Mouse (Mus musculus) layer of hippocampus, adult 11-12 months (tissue): ENCODE measurements around the gene Gbp8.
"Not testable (repeated sequence)": the region's sequence is repeated elsewhere in the genome, so short reads cannot be mapped to it uniquely, and the experiment has no call there.

ENCODE experiments used
- DNase-seq: peaks from one replicate; pipeline ENCODE4 v3.0.0; 2022; ENCODE audit warnings: low spot score

The Gbp8 gene

GRCm38 (mm10) chr5:105139409-105140088, at the start of gene Gbp8, which contains the start of the genes Gbp9 and Gbp4:
TSS of gene Gbp8 (minus strand) at chr5:105139540.
TSS of gene Gbp9 (minus strand) at chr5:105139539.
TSS of gene Gbp4 (minus strand) at chr5:105139586.
- not testable (repeated sequence) for DNase-seq

GRCm38 (mm10) chr5:105181446-105181845, 42.1 kb upstream of the Gbp8 start:
- no peak for DNase-seq

GRCm38 (mm10) chr5:105156582-105156981, 17.2 kb upstream of the Gbp8 start:
- no peak for DNase-seq

GRCm38 (mm10) chr5:105154049-105154448, 14.7 kb upstream of the Gbp8 start:
- no peak for DNase-seq

GRCm38 (mm10) chr5:105148062-105148461, 8.7 kb upstream of the Gbp8 start:
- not testable (repeated sequence) for DNase-seq

- no peak for DNase-seq
These were observed 7.1 kb upstream of the Gbp8 start for GRCm38 (mm10) chr5:105146447-105146846.

GRCm38 (mm10) chr5:105145731-105146130, 6.4 kb upstream of the Gbp8 start:
- not testable (repeated sequence) for DNase-seq

GRCm38 (mm10) chr5:105140089-105140810, 910 bp upstream of the Gbp8 start:
- not testable (repeated sequence) for DNase-seq

- no peak for DNase-seq
These were observed 434 bp downstream of the Gbp8 start for GRCm38 (mm10) chr5:105138906-105139305.

GRCm38 (mm10) chr5:105136706-105137304, 2.5 kb downstream of the Gbp8 start:
- DNase-seq: not testable (repeated sequence)

GRCm38 (mm10) chr5:105121731-105122130, 17.6 kb downstream of the Gbp8 start:
- not testable (repeated sequence) for DNase-seq

- DNase-seq: no peak
These were observed 23.6 kb downstream of the Gbp8 start for GRCm38 (mm10) chr5:105115740-105116139.

GRCm38 (mm10) chr5:105114696-105115095, 24.6 kb downstream of the Gbp8 start:
- DNase-seq: no peak

GRCm38 (mm10) chr5:105113656-105114055, 25.7 kb downstream of the Gbp8 start:
- no peak for DNase-seq

- DNase-seq: peak; percentile 50
These were observed 29.0 kb downstream of the Gbp8 start for GRCm38 (mm10) chr5:105110271-105110852.

GRCm38 (mm10) chr5:105109775-105110174, 29.6 kb downstream of the Gbp8 start:
- DNase-seq: not testable (repeated sequence)

- not testable (repeated sequence) for DNase-seq
These were observed 33.7 kb downstream of the Gbp8 start for GRCm38 (mm10) chr5:105105689-105106088.

GRCm38 (mm10) chr5:105081900-105082299, 57.4 kb downstream of the Gbp8 start:
- DNase-seq: no peak

- not testable (repeated sequence) for DNase-seq
These were observed 71.0 kb downstream of the Gbp8 start for GRCm38 (mm10) chr5:105068356-105068755.

GRCm38 (mm10) chr5:105064443-105064842, 74.9 kb downstream of the Gbp8 start:
- not testable (repeated sequence) for DNase-seq

- DNase-seq: no peak
These were observed 76.0 kb downstream of the Gbp8 start for GRCm38 (mm10) chr5:105063321-105063720.

GRCm38 (mm10) chr5:105062403-105062802, 76.9 kb downstream of the Gbp8 start:
- DNase-seq: not testable (repeated sequence)
